Mouse (Mus musculus) right cerebral cortex, postnatal 4 days (tissue): ENCODE measurements at regions not wholly inside any gene's neighbourhood (a gene's known extent, or its start where the extent isn't known, plus 50 kb on each side); places are given as distances from the start of the nearest gene placed in this dataset.

Source experiments
- DNase-seq: peaks from one replicate; pipeline ENCODE4 v3.0.0-alpha.2; 2022

- DNase-seq, result no peak
Measured at GRCm38 (mm10) chr3:35027898-35028297, 377.7 kb downstream of the Sox2 start.

- no peak for DNase-seq
Measured at GRCm38 (mm10) chr3:35029924-35030323, 379.7 kb downstream of the Sox2 start.

GRCm38 (mm10) chr3:35033587-35033986 lies 383.4 kb downstream of the Sox2 start:
- DNase-seq, result no peak

- no peak for DNase-seq
Measured at GRCm38 (mm10) chr3:35035234-35035633, 385.0 kb downstream of the Sox2 start.

GRCm38 (mm10) chr3:35043705-35044104 lies 393.5 kb downstream of the Sox2 start:
- DNase-seq, result no peak

- DNase-seq, result no peak
Measured at GRCm38 (mm10) chr3:35059438-35059837, 409.2 kb downstream of the Sox2 start.

- no peak for DNase-seq
Measured at GRCm38 (mm10) chr3:35060042-35060441, 409.8 kb downstream of the Sox2 start.

- DNase-seq, result no peak
Measured at GRCm38 (mm10) chr3:35066824-35067223, 416.6 kb downstream of the Sox2 start.

GRCm38 (mm10) chr3:35068586-35068985 lies 418.4 kb downstream of the Sox2 start:
- DNase-seq, result no peak

- DNase-seq, result no peak
Measured at GRCm38 (mm10) chr3:35071046-35071445, 420.8 kb downstream of the Sox2 start.

- no peak for DNase-seq
Measured at GRCm38 (mm10) chr3:35079887-35080286, 429.7 kb downstream of the Sox2 start.

- no peak for DNase-seq
Measured at GRCm38 (mm10) chr3:35084091-35084867, 434.1 kb downstream of the Sox2 start.

GRCm38 (mm10) chr3:35088241-35089080 lies 438.3 kb downstream of the Sox2 start:
- DNase-seq, result peak; percentile 52

- DNase-seq, result no peak
Measured at GRCm38 (mm10) chr3:35090496-35091133, 440.4 kb downstream of the Sox2 start.

- DNase-seq, result no peak
Measured at GRCm38 (mm10) chr3:35093001-35093400, 442.8 kb downstream of the Sox2 start.

- no peak for DNase-seq
Measured at GRCm38 (mm10) chr3:35095221-35095620, 445.0 kb downstream of the Sox2 start.

- DNase-seq, result no peak
Measured at GRCm38 (mm10) chr3:35096381-35096780, 446.2 kb downstream of the Sox2 start.

GRCm38 (mm10) chr3:35097766-35098165 lies 447.6 kb downstream of the Sox2 start:
- DNase-seq, result no peak

- DNase-seq, result no peak
Measured at GRCm38 (mm10) chr3:35099226-35099625, 449.0 kb downstream of the Sox2 start.

GRCm38 (mm10) chr3:35099876-35100420 lies 449.7 kb downstream of the Sox2 start:
- DNase-seq, result no peak

- no peak for DNase-seq
Measured at GRCm38 (mm10) chr3:35101286-35101685, 451.1 kb downstream of the Sox2 start.

- DNase-seq, result no peak
Measured at GRCm38 (mm10) chr3:35101951-35102350, 451.7 kb downstream of the Sox2 start.
